Mouse (Mus musculus) cerebral cortex, adult 2 months (tissue): Measurements from ENCODE around the gene Gale.

Experiments
- WGBS: fragments of 180-500 bp; shearing (Covaris S2); methylation state at CpG from one replicate; pipeline ENCODE4 v1.1.7; 2018; 5-methylcytosine and 5-hydroxymethylcytosine counted together

Gale gene

GRCm38 (mm10) chr4:135970585-135970984 is 7.1 kb downstream of the Gale start:
- WGBS, result 82% methylated on average over 11 of the region's 11 CpGs

- 2% methylated on average over 35 of the region's 35 CpGs for WGBS
These were observed 8.5 kb downstream of the Gale start for GRCm38 (mm10) chr4:135971805-135972555.

DNA sequence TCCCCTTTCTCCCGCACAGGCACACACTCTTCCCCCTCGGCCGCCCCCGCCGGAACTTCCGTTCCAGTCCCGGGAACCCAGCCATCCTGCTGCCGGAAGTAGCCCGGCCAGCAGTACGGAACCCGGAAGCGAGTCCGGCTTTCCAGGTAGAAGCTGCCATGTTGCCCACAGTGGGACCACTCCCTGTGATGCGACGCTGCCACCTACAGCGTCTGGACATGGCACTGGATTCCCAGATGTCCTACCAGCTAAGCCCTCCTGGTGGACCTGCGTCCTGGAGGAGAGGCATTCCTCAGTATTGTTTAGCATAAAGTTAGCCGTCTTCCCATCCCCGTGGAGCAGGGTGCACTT is 9.0 kb downstream of the Gale start, which contains the start of gene Lypla2:
Gene Lypla2, minus strand, starts transcription at position 71 of the 351 bp plus-strand sequence.
- WGBS, result 1% methylated on average over 19 of the region's 19 CpGs

GRCm38 (mm10) chr4:135972911-135973811 is 9.6 kb downstream of the Gale start:
- 47% methylated on average over 13 of the region's 13 CpGs for WGBS

DNA sequence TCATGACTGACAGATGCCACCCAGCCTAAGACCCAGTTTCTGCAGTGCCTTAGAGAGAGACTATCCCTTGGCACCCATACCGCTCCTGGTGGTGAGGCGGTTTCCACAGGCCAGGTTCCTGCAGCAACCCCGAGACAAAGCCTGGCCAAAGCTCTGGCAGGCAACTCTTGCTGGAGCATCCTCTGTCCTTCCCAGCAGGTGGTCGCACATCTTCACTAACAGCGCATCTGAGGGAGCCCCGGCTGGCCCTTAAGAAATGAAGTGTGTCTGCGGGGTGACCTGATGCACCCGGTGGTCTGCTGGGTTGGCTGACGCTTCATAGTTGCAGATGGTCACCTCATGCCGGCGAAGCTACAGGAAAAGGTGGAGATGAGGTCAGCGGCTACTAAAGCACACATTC is 12.6 kb downstream of the Gale start:
- WGBS, result 93% methylated on average over 12 of the region's 12 CpGs

GRCm38 (mm10) chr4:135980223-135980622 is 16.7 kb downstream of the Gale start:
- WGBS, result 91% methylated on average over 5 of the region's 5 CpGs

- WGBS, result 18% methylated on average over 7 of the region's 7 CpGs
These were observed 18.1 kb downstream of the Gale start for GRCm38 (mm10) chr4:135981524-135982063.

- WGBS, result 85% methylated on average over 5 of the region's 5 CpGs
These were observed 21.0 kb downstream of the Gale start for GRCm38 (mm10) chr4:135984556-135984955.

GRCm38 (mm10) chr4:135985193-135985592 is 21.7 kb downstream of the Gale start:
- 91% methylated on average over 5 of the region's 5 CpGs for WGBS

GRCm38 (mm10) chr4:135985769-135986168 is 22.2 kb downstream of the Gale start:
- WGBS, result 81% methylated on average over 7 of the region's 7 CpGs

- WGBS, result 5% methylated on average over 23 of the region's 23 CpGs
These were observed 22.9 kb downstream of the Gale start for GRCm38 (mm10) chr4:135986301-135986942.

DNA sequence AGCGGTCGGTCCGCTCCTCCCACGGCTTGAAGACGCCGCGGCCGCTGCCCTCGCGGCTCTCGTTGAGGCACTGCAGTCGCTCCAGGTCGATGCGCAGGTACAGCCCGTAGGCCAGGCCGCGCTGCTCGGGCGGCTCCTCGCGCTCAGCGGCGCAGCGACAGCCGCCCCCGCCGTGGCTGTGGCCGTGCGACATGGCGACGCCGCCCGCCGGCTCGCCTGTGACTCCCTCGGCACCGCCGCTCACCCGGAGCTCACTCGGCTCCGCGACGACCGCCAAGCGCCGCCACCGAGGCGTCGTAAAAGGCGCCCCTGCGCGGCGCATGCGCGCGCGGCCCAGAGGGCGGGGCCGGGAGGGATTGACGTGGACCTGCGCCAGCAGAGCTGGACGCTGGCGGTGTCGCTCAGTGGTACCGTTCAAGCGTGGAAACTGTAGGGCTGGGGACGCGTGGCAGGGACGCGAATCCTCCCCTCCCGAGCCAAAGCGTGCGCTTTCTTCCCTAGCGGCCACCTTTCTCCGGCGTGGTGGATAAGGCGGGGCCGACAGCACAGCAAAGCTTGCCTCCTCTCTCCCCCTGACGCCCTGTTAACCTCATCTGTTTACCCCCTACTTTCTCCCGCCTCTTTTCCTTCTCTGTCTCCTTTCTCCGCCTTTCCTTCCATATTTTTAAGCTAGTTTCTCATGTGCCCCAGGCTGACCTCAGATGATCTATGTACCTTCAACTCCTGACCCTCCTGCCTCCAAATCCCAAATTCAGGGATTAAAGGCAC is 23.6 kb downstream of the Gale start, which contains the start of gene Pithd1:
Gene Pithd1, minus strand, starts transcription at position 322 of the 768 bp plus-strand sequence.
- WGBS, result under 1% methylated on average over 75 of the region's 81 CpGs

GRCm38 (mm10) chr4:135987714-135988113 is 24.2 kb downstream of the Gale start:
- 53% methylated on average over 9 of the region's 9 CpGs for WGBS

DNA sequence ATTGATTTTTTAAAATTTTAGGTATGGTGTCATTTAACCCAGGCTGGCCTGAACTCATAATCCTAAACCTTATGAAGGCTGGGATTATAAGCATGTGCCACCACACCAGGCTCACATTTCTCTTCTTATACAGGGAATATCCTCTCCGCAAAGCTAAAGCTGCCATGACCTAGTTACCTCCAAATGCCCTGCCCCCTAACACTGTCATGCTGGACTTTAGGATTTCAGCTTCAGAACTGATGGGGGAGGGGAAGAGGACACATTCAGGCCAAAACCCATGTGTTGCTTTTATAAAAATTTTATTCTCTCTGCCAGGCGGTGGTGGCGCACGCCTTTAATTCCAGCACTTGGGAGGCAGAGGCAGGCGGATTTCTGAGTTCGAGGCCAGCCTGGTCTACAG is 30.4 kb downstream of the Gale start:
- 98% methylated on average over 6 of the region's 6 CpGs for WGBS

- WGBS, result 87% methylated on average over 4 of the region's 4 CpGs
These were observed 31.6 kb downstream of the Gale start for GRCm38 (mm10) chr4:135995118-135995517.

DNA sequence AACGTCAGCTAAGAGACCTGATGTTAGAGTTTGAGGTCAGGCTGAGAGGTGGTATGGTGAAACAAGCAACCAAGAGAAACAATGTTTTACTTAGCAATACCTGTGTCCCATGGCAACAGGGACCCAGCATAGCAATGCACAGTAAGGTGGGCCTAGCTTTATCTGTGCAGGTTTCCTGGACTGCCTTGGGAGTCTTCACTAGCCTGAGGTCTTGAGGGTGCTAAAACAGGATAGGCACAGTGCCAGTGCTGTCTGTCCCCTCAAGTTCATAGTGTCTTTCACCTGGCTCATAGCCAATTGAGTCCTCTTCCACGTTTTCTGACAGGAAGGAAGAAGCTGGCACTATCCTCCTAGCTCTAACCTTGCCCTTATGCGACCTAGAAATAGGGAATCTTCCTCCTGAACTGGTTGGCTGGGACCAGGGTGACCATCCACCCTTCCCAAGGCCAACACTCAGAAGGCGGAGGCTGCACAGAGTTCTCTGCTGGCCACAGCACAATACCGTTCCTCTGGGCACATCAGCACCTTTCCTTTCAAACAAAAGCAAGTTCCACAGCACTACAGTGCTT is 40.7 kb downstream of the Gale start:
- 76% methylated on average over 5 of the region's 5 CpGs for WGBS

GRCm38 (mm10) chr4:136004921-136005320 is 41.4 kb downstream of the Gale start:
- 88% methylated on average over 2 of the region's 2 CpGs for WGBS

GRCm38 (mm10) chr4:136006821-136007220 is 43.3 kb downstream of the Gale start:
- WGBS, result 92% methylated on average over 3 of the region's 3 CpGs

DNA sequence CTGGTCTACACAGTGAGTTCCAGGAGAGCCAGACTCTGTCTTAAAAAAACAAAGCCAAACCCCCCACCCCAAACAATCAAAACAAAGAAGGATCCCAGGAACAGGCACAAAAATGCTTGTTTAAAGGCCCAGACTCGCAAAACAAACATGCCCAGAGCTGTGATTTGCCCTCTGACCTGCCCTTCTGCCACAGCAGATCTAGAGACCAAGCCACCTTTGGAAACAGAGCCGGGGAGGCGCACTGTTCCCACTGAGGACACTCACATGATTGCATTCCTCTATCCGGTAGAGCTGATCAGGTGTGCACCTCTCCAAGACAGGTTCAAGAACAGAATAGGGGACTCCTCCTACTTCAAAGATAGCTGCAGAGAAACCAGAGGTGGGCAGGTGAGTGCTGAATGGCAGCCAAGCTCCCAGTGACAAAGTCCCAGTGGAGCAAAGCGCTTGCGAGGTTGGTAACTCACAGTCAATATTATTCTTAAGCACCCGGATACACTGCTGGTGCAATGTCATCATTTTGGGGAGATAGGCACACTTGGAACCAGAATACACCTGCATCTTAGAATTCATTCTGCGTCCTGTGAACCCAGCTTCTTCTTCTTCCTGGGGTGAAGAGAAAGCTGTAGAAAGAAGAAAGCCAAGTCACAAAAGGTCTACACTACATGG is 45.4 kb downstream of the Gale start:
- 89% methylated on average over 8 of the region's 8 CpGs for WGBS

- WGBS, result 75% methylated on average over 4 of the region's 4 CpGs
These were observed 47.1 kb downstream of the Gale start for GRCm38 (mm10) chr4:136010586-136010985.
